Comparison of ENCODE assay signal across 17 mouse cellular contexts in genomic region chr9:90128636-90129201, GRCm38 (mm10). TPM values are rescaled to one million over a fixed set of nuclear protein-coding genes. Genes with fewer than 3 reads are reported as not detected.
"Had no signal": no experiment of that assay in that cellular context is flagged by ENCODE, and none has a peak within 500 bp of the region (broad histone marks: within the 10 kb centered on the region; RNA-seq: fewer than 3 reads in every experiment).

No protein-coding gene starts in this region.

- DNase-seq: kidney, postnatal 10 days; kidney, postnatal 4 days; liver; liver, embryonic 13.5 days; liver, postnatal 0 days; retina, postnatal 1 day; right cerebral cortex, postnatal 4 days; spleen, adult 18-20 months; thymus, adult 18-20 months; thymus, postnatal 14 days had no signal

- H3K36me3 ChIP-seq: limb, embryonic 12.5 days; liver, embryonic 13.5 days; midbrain, embryonic 15.5 days; neural tube, embryonic 13.5 days had no signal

- H3K27me3 ChIP-seq: limb, embryonic 12.5 days; liver, embryonic 13.5 days; midbrain, embryonic 15.5 days; neural tube, embryonic 13.5 days had no signal

- H3K27ac ChIP-seq: layer of hippocampus, adult 2 months; limb, embryonic 12.5 days; liver, embryonic 13.5 days; macrophage; midbrain, embryonic 15.5 days; neural tube, embryonic 13.5 days had no signal

- H3K9me3 ChIP-seq: limb, embryonic 12.5 days; liver, embryonic 13.5 days; megakaryocyte, embryonic 14.5 days; midbrain, embryonic 15.5 days; neural tube, embryonic 13.5 days had no signal

- H3K9ac ChIP-seq: limb, embryonic 12.5 days; liver, embryonic 13.5 days; liver, postnatal 0 days; midbrain, embryonic 15.5 days; neural tube, embryonic 13.5 days had no signal

- H3K4me2 ChIP-seq: limb, embryonic 12.5 days; liver, embryonic 13.5 days; midbrain, embryonic 11.5 days; midbrain, embryonic 15.5 days; neural tube, embryonic 13.5 days had no signal

- ATAC-seq: liver, postnatal 0 days; midbrain, embryonic 15.5 days had no signal

- H3K4me3 ChIP-seq: layer of hippocampus, adult 2 months; limb, embryonic 12.5 days; liver, embryonic 13.5 days; megakaryocyte, embryonic 14.5 days; midbrain, embryonic 15.5 days; neural tube, embryonic 13.5 days had no signal

RNA-seq across cellular contexts. Expression of gene Adamts7, which starts 34.1 kb away (rescaled TPM):
- polyA plus RNA-seq: macrophage had no signal
